Mouse (Mus musculus) E14TG2a.4 (cell line): ENCODE measurements around the gene Thada.

Experiments
- CTCF ChIP-seq: conservative IDR thresholded peaks from 2 replicates; pipeline ENCODE4 v1.5.1; 2014; ENCODE audit warnings: low read length
- NANOG ChIP-seq: IDR thresholded peaks from 2 replicates; pipeline ENCODE4 v1.6.1; 2014; ENCODE audit warnings: borderline replicate concordance, low read length, mixed read lengths
- POU5F1 ChIP-seq: IDR thresholded peaks from 2 replicates; pipeline ENCODE4 v1.6.1; 2014; ENCODE audit warnings: low read length, borderline replicate concordance

DNA sequence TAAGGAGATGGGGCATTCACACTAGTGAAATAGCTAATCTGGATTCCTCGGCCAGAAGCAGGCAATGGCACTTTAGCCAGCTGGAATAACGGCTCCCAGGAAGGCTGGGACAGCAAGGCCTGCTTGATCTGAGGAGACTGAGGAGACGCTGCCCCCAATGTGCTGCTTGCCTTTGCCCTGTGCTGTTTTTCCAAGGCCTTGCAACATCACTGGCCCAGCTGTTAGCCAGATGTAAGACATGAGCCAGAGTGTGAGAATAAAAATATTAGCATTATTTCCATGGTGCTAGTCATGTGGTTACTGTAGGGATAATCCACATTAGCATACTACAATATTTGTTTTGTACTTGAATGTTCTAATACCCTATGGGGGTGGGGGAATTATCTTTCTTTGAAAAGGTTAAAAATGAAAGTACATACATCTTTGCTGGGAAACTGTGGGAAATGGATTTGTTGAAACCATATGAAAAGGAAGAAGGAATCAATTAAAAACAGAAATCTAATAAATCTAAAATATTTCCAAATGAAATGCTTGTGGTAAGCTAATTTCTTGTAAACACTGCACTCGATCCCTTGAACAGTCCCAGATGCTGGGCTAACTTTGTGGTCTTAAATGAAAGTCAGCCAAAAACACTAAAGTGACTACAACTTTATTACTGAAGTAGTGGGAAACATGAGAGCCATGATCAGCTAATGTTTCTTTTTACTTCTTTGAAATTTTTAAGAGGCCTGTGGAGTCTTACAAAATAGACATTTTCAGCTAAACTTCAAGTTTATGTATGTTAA lies 43.8 kb downstream of the Thada start:
- TF ChIP-seq CTCF (no peak), POU5F1 (no peak), NANOG (no peak)
